Mouse (Mus musculus): Measurements from ENCODE around the gene Cyp4x1. TPM values are rescaled to one million over a fixed set of nuclear protein-coding genes. Genes with fewer than 3 reads are reported as not detected.

Gene Cyp4x1
- total RNA-seq, 2 experiments from 2014 or later = not detected

DNA sequence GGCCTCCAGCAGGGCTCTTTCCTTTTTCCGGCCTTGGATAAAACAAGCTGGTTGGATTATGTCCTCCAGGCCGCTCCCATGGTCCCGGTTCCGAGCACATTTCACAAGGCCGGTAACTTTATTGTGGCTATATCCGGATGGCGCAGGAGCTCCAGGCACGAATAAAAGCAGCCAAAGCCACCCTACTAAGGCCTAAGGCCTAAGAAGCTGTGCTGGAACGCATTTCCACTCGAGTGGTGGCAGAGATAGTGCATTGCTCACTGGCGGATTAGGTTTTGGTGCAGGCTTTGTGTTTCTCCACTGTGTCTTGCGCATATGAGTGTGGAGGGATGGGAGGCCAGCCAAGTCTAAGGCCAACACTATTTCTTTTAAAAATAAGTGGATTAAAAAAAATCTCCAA is 74.2 kb downstream of the Cyp4x1 start:
- 0 out of 2 replicates have a peak, but pooled peaks have one; percentile 11 for ATAC-seq (replicated peaks; ENCODE audit: low FRiP score, low TSS enrichment, poor library complexity, severe bottlenecking)

DNA sequence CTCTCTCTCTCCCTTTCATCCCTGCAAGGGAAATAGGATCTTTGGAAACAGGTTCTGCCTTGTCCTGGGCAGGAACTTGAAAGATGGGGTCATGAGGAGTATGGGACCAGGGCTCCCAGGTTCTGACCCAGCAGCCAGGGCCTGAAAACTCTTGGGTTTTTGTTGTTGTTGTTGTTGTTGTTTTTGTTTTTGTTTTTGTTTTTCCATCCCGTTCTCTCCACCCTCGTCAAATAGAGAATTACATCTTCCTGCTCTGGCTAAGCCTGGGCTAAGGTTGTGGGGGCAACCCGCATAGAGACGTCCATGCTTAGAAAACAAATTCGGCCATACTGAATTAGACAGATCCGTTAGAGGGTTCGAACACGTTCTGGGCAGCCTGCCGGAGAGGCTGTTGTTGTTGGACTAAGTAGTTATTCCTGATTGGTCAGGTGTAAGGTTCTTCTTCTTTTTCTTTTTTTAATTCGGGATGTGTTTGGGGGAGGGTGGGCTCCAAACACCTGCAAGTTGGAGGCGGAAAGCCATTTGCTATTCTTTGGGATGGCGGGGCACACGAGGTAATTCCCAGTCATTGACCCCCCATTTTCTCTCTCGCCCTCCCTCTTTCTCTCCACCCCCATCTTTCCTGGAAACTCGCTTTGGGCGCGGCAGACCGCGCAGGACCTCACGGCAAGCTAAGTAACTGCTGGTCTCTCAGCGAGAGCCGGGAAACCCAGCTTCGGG is 75.0 kb downstream of the Cyp4x1 start:
- ATAC-seq (replicated peaks; ENCODE audit: low FRiP score, low TSS enrichment, poor library complexity, severe bottlenecking) = no peak

DNA sequence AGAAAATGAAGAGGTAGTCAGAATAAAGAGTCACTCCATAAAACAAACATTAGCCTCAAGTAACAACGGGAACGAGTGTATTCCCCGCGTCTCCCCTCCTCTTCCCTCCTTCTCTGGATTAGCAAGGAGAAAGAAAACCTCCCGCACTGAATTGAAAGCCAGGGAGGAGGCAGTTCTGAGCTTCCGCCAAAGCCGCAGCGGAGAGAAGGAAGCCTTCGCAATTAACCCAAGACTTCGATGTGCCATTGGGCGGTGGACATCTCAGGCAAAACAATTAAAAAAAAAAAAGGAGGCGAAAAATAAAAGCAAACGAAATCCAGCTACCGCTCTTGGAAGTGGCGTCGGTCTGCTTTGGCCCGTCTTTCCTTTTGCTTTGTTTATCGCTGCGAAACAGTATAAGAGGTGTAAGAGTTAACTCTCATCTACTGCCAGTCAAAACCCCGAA is 75.7 kb downstream of the Cyp4x1 start:
- no peak for ATAC-seq (replicated peaks; ENCODE audit: low FRiP score, low TSS enrichment, poor library complexity, severe bottlenecking)

DNA sequence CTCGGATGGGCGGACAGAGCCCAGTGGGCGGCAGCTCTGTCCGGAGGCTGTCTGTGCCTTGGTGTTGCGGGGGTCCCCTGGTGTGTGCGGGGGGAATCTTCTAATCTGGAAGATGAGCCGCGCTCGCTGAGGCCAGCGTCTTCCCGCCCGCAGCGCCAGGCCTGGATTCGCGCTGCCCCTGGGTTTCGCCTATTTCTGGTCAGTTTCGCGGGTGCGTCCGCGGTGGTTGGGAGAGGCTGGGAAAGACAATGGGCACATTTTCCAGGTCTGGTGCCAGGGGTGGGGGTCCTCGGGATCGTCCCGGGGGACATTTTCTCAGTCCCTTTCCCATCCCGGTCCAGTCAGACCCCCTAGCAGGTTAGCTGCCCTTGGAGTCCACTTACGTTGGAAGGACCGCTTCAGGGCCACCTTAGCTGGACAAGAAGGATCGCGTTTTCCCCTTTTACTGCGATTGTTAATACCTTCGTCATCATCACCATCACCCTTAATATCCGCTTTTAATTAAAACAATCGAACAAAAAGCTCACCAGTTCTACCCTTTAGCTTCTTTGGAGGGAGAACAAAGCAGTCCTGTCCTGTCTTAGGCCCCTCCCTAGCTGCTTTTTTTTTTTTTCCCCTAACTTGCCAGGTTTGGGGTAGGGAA is 76.3 kb downstream of the Cyp4x1 start:
- ATAC-seq (replicated peaks; ENCODE audit: low FRiP score, low TSS enrichment, poor library complexity, severe bottlenecking) = peak; percentile 11; the same call in 1 of the 2 replicates

DNA sequence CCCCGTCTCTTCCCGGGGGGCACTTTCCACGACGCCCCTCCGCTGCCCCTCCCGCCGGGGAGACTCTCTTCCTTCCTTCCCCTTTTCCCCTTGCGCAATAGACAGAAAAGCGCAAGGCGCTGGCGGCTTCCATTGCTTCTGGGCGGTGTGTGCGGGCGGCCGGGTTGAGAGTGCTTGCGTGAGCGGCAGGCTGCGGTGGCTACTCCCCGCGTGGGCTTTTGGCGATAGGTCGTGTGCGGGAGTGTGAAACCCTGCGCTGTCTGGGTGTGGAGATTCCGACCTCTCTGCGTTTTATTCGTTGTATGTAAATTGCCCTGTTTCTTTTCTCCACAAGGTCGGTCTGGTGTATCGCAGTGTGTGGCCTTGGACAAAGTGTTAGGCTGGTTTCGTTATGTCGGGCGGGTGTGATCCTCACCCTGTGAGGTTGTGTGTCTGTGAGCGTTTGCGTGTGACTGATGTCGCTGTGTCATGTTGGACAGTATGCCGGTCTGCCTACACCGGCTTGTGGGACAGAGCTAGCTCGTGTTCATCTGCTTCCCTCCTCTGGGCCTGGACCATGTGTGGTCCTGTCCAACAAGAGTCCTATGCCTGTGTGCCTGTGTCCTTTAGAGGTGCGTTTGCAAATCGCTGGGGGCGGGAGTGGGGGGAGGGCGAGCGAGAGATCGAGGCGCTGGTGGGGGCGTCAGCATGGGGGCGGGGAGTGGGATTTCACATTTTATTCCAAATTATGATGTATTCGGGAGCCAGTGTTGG is 77.0 kb downstream of the Cyp4x1 start:
- peak; percentile 48 for ATAC-seq (replicated peaks; ENCODE audit: low FRiP score, low TSS enrichment, poor library complexity, severe bottlenecking)

DNA sequence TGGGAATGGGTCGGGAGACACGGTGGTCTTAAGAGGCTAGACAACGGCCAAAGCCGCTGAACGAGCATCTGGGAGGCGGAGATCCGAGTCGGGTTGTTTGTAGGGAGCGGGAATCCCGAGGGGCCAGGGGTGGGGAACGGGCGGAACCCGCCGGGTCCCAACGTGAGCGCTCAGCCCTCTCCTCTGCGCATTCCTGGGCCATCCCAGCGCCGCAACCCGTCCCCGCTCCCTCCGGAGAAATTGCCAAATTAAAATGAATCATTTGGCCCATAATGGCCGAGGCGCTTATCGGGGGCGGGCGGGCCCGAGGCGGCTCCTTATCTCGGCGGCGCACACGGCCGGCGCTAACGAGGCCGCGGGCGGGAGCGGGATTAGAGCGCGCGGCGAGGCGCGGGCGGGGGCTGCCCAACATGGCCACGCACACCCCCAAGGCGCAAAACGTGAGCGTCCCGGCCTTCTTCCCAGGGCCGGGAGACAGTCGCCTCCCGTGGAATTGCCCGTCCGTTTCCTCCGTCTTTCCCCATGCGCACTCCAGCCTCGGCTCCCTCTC is 77.6 kb downstream of the Cyp4x1 start, which contains the start of gene Tal1:
Gene Tal1, plus strand, starts transcription at position 56 of the 550 bp plus-strand sequence.
- ATAC-seq (replicated peaks; ENCODE audit: low FRiP score, low TSS enrichment, poor library complexity, severe bottlenecking) = peak; percentile 43

Other genes with a start within 250 kb of the Cyp4x1 start
- 0.09 and 0.27 TPM in 2 replicates for gene Foxd2, start 225.4 kb downstream of the Cyp4x1 start, total RNA-seq (2014; fragmentation: Nextera tagmentation)
- gene Foxd2, start 225.4 kb downstream of the Cyp4x1 start, total RNA-seq (2017) = 1.2 TPM in 1 of 2 replicates, not detected in the other
- gene Foxe3, start 208.3 kb downstream of the Cyp4x1 start, total RNA-seq (2014; fragmentation: Nextera tagmentation) = not detected in 2 replicates
- not detected in 2 replicates for gene Foxe3, start 208.3 kb downstream of the Cyp4x1 start, total RNA-seq (2017)
- gene Cmpk1, start 147.0 kb downstream of the Cyp4x1 start, total RNA-seq (2014; fragmentation: Nextera tagmentation) = 48.4 and 50.3 TPM in 2 replicates
- gene Cmpk1, start 147.0 kb downstream of the Cyp4x1 start, total RNA-seq (2017) = 136 and 147 TPM in 2 replicates
- 22.9 and 27.8 TPM in 2 replicates for gene Stil, start 134.1 kb downstream of the Cyp4x1 start, total RNA-seq (2014; fragmentation: Nextera tagmentation)
- 11.0 and 15.6 TPM in 2 replicates for gene Stil, start 134.1 kb downstream of the Cyp4x1 start, total RNA-seq (2017)
- 99.5 and 115 TPM in 2 replicates for gene Tal1, start 77.9 kb downstream of the Cyp4x1 start, total RNA-seq (2014; fragmentation: Nextera tagmentation)
- 56.3 and 63.8 TPM in 2 replicates for gene Tal1, start 77.9 kb downstream of the Cyp4x1 start, total RNA-seq (2017)
- 22.0 and 28.7 TPM in 2 replicates for gene Pdzk1ip1, start 45.6 kb downstream of the Cyp4x1 start, total RNA-seq (2014; fragmentation: Nextera tagmentation)
- 5.9 and 34.2 TPM in 2 replicates for gene Pdzk1ip1, start 45.6 kb downstream of the Cyp4x1 start, total RNA-seq (2017)
- gene Cyp4a29, start 107.8 kb upstream of the Cyp4x1 start, total RNA-seq (2014; fragmentation: Nextera tagmentation) = not detected in 2 replicates
- not detected in 2 replicates for gene Cyp4a29, start 107.8 kb upstream of the Cyp4x1 start, total RNA-seq (2017)
- not detected in 2 replicates for gene Cyp4a12a, start 164.8 kb upstream of the Cyp4x1 start, total RNA-seq (2014; fragmentation: Nextera tagmentation)
- not detected in 2 replicates for gene Cyp4a12a, start 164.8 kb upstream of the Cyp4x1 start, total RNA-seq (2017)